Mouse (Mus musculus): ENCODE measurements around the gene Pcyt2. TPM values are rescaled to one million over a fixed set of nuclear protein-coding genes. Genes with fewer than 3 reads are reported as not detected.

The Pcyt2 gene
- total and polyA plus RNA-seq, 2 experiments from 2014 or later = 125 to 142 TPM

- Histone ChIP-seq H3K4me2 (ENCODE audit: low read depth, low read length) (no peak overlapping the region), H3K36me3 (ENCODE audit: insufficient read depth, low read length) (peaks cover 24% of the 10 kb centered on the region), H3K27me3 (ENCODE audit: insufficient read depth, low read length) (no peaks in the 10 kb centered on the region), H3K9me3 (ENCODE audit: low read length) (no peaks in the 10 kb centered on the region), H3K27ac (no peak overlapping the region), H3K4me1 (ENCODE audit: insufficient read depth, low read length) (peaks cover 18% of the 10 kb centered on the region), H3K9ac (replicated peaks; ENCODE audit: low read length) (no peak overlapping the region), H3K4me3 (ENCODE audit: low read length) (no peak overlapping the region)
- no peak for ATAC-seq
- 86% methylated on average over 10 of the region's 10 CpGs for WGBS
- no peak for DNase-seq (ENCODE audit: low spot score)
- TF ChIP-seq CTCF (IDR thresholded peaks at IDR 0.05; ENCODE audit: low read depth) = no peak
Measured at GRCm38 (mm10) chr11:120578024-120578693, 39.6 kb downstream of the Pcyt2 start.

- Histone ChIP-seq H3K27ac (no peak overlapping the region), H3K4me2 (ENCODE audit: low read depth, low read length) (no peak overlapping the region), H3K27me3 (ENCODE audit: insufficient read depth, low read length) (no peaks in the 10 kb centered on the region), H3K9me3 (ENCODE audit: low read length) (no peaks in the 10 kb centered on the region), H3K4me1 (ENCODE audit: insufficient read depth, low read length) (peaks cover 18% of the 10 kb centered on the region), H3K9ac (replicated peaks; ENCODE audit: low read length) (no peak overlapping the region), H3K4me3 (ENCODE audit: low read length) (no peak overlapping the region), H3K36me3 (ENCODE audit: insufficient read depth, low read length) (peaks cover 24% of the 10 kb centered on the region)
- WGBS = 78% methylated on average over 7 of the region's 7 CpGs
- no peak for ATAC-seq
- DNase-seq (ENCODE audit: low spot score) = peak; percentile 63
- TF ChIP-seq CTCF (IDR thresholded peaks at IDR 0.05; ENCODE audit: low read depth) = peak; percentile 68
Measured at GRCm38 (mm10) chr11:120577211-120578023, 40.3 kb downstream of the Pcyt2 start.

- Histone ChIP-seq H3K4me2 (ENCODE audit: low read depth, low read length) (no peak overlapping the region), H3K4me1 (ENCODE audit: insufficient read depth, low read length) (peaks cover 16% of the 10 kb centered on the region), H3K27me3 (ENCODE audit: insufficient read depth, low read length) (no peaks in the 10 kb centered on the region), H3K4me3 (ENCODE audit: low read length) (no peak overlapping the region), H3K9me3 (ENCODE audit: low read length) (no peaks in the 10 kb centered on the region), H3K9ac (replicated peaks; ENCODE audit: low read length) (no peak overlapping the region), H3K27ac (no peak overlapping the region), H3K36me3 (ENCODE audit: insufficient read depth, low read length) (peaks cover 24% of the 10 kb centered on the region)
- DNase-seq (ENCODE audit: low spot score) (no peak), ATAC-seq (no peak)
- TF ChIP-seq CTCF (IDR thresholded peaks at IDR 0.05; ENCODE audit: low read depth) = no peak
- 93% methylated on average over 3 of the region's 3 CpGs for WGBS
Measured at GRCm38 (mm10) chr11:120576365-120576981, 41.3 kb downstream of the Pcyt2 start.

GRCm38 (mm10) chr11:120575940-120576339 lies 41.8 kb downstream of the Pcyt2 start:
- H3K9ac ChIP-seq (replicated peaks; ENCODE audit: low read length) = no peak overlapping the region
- ATAC-seq = no peak
- no peaks in the 10 kb centered on the region for H3K27me3 ChIP-seq (ENCODE audit: insufficient read depth, low read length)
- DNase-seq (ENCODE audit: low spot score) = no peak
- H3K4me2 ChIP-seq (ENCODE audit: low read depth, low read length) = no peak overlapping the region
- no peak overlapping the region for H3K4me3 ChIP-seq (ENCODE audit: low read length)
- peaks cover 20% of the 10 kb centered on the region for H3K4me1 ChIP-seq (ENCODE audit: insufficient read depth, low read length)
- H3K36me3 ChIP-seq (ENCODE audit: insufficient read depth, low read length) = peaks cover 27% of the 10 kb centered on the region
- no peak for TF ChIP-seq CTCF (IDR thresholded peaks at IDR 0.05; ENCODE audit: low read depth)
- H3K27ac ChIP-seq = no peak overlapping the region
- no peaks in the 10 kb centered on the region for H3K9me3 ChIP-seq (ENCODE audit: low read length)

- H3K27me3 ChIP-seq (ENCODE audit: insufficient read depth, low read length) = no peaks in the 10 kb centered on the region
- H3K4me3 ChIP-seq (ENCODE audit: low read length) = no peak overlapping the region
- no peak for TF ChIP-seq CTCF (IDR thresholded peaks at IDR 0.05; ENCODE audit: low read depth)
- no peak overlapping the region for H3K9ac ChIP-seq (replicated peaks; ENCODE audit: low read length)
- no peak overlapping the region for H3K27ac ChIP-seq
- H3K4me2 ChIP-seq (ENCODE audit: low read depth, low read length) = no peak overlapping the region
- no peaks in the 10 kb centered on the region for H3K9me3 ChIP-seq (ENCODE audit: low read length)
- 88% methylated on average over 2 of the region's 2 CpGs for WGBS
- H3K36me3 ChIP-seq (ENCODE audit: insufficient read depth, low read length) = peaks cover 35% of the 10 kb centered on the region
- DNase-seq (ENCODE audit: low spot score) (no peak), ATAC-seq (no peak)
- peaks cover 16% of the 10 kb centered on the region for H3K4me1 ChIP-seq (ENCODE audit: insufficient read depth, low read length)
Measured at GRCm38 (mm10) chr11:120575046-120575445, 42.7 kb downstream of the Pcyt2 start.

- H3K4me2 ChIP-seq (ENCODE audit: low read depth, low read length) = peak overlapping the region; percentile 90
- no peak for TF ChIP-seq CTCF (IDR thresholded peaks at IDR 0.05; ENCODE audit: low read depth)
- peaks cover 35% of the 10 kb centered on the region for H3K36me3 ChIP-seq (ENCODE audit: insufficient read depth, low read length)
- ATAC-seq (no peak), DNase-seq (ENCODE audit: low spot score) (no peak)
- H3K4me1 ChIP-seq (ENCODE audit: insufficient read depth, low read length) = peaks cover 13% of the 10 kb centered on the region
- no peaks in the 10 kb centered on the region for H3K27me3 ChIP-seq (ENCODE audit: insufficient read depth, low read length)
- 49% methylated on average over 5 of the region's 5 CpGs for WGBS
- H3K9ac ChIP-seq (replicated peaks; ENCODE audit: low read length) = peak overlapping the region; percentile 77; the same call in 1 of the 2 replicates
- 0 out of 2 replicates have a peak overlapping the region, but pooled peaks have one; percentile 90 for H3K27ac ChIP-seq
- H3K4me3 ChIP-seq (ENCODE audit: low read length) = 0 out of 2 replicates have a peak overlapping the region, but pooled peaks have one; percentile 1
- H3K9me3 ChIP-seq (ENCODE audit: low read length) = no peaks in the 10 kb centered on the region
Measured at GRCm38 (mm10) chr11:120574278-120574600, 43.5 kb downstream of the Pcyt2 start.
